Mouse (Mus musculus) ES-E14 (cell line): ENCODE data around the gene Pdia5. TPM values are rescaled to one million over a fixed set of nuclear protein-coding genes. Genes with fewer than 3 reads are reported as not detected.

Experiments
- DNase-seq: peaks from one replicate; pipeline ENCODE4 v3.0.0-alpha.2; 2013; ENCODE audit warnings: low read depth, low spot score
- H3K27ac ChIP-seq: 2 replicates; pipeline ENCODE4 v1.5.1; 2012; ENCODE audit warnings: low read depth, mild to moderate bottlenecking, low read length, moderate library complexity, mixed read lengths; ENCODE audit not compliant: poor library complexity, insufficient read depth, severe bottlenecking
- H3K36me3 ChIP-seq: 2 replicates; pipeline ENCODE4 v1.6.1; 2012; ENCODE audit warnings: mild to moderate bottlenecking, low read length, moderate library complexity, mixed read lengths; ENCODE audit not compliant: control insufficient read depth, poor library complexity, insufficient read depth, severe bottlenecking
- H3K4me1 ChIP-seq, 2 experiments: fragments of 150-350 bp in 1 of 2; sonication (generic) in 1 of 2; 2 replicates each; pipeline ENCODE4 v1.6.1; 2012; ENCODE audit warnings: low read length in 2 of 2, mild to moderate bottlenecking in 1 of 2, mixed read lengths in 1 of 2; ENCODE audit not compliant: control insufficient read depth in 2 of 2, insufficient read depth in 2 of 2, poor library complexity in 1 of 2
- H3K4me3 ChIP-seq, 2 experiments: fragments of 150-350 bp in 1 of 2; sonication (generic) in 1 of 2; 2 replicates each; pipeline ENCODE4 v1.5.1; 2012; ENCODE audit warnings: low read length in 2 of 2, low read depth in 1 of 2, mild to moderate bottlenecking in 1 of 2, mixed read lengths in 1 of 2; ENCODE audit not compliant: insufficient read depth in 1 of 2, poor library complexity in 1 of 2, severe bottlenecking in 1 of 2
- H3K9ac ChIP-seq: 2 replicates; pipeline ENCODE4 v1.6.1; 2012; ENCODE audit warnings: low read depth, mild to moderate bottlenecking, low read length, mixed read lengths; ENCODE audit not compliant: poor library complexity, insufficient read depth, severe bottlenecking
- H3K9me3 ChIP-seq: fragments of 150-350 bp; sonication (generic); 2 replicates; pipeline ENCODE4 v1.6.1; 2012; ENCODE audit warnings: low read depth, mild to moderate bottlenecking, low read length; ENCODE audit not compliant: control insufficient read depth, insufficient read depth
- CHD2 ChIP-seq: IDR thresholded peaks from 2 replicates; pipeline ENCODE4 v1.6.1; 2014; ENCODE audit warnings: mild to moderate bottlenecking, low read depth, low read length, inconsistent platforms
- HCFC1 ChIP-seq: IDR thresholded peaks from 2 replicates; pipeline ENCODE4 v1.6.1; 2012; ENCODE audit warnings: low read length, inconsistent platforms, borderline replicate concordance; ENCODE audit not compliant: insufficient read depth
- MAFK ChIP-seq: IDR thresholded peaks from 2 replicates; pipeline ENCODE4 v1.6.1; 2014; ENCODE audit warnings: mild to moderate bottlenecking, low read depth, low read length, inconsistent platforms; ENCODE audit not compliant: insufficient read depth
- ZC3H11A ChIP-seq: IDR thresholded peaks from 2 replicates; pipeline ENCODE4 v1.6.1; 2012; ENCODE audit warnings: low read depth, mild to moderate bottlenecking, inconsistent platforms, low read length, borderline replicate concordance
- ZNF384 ChIP-seq: IDR thresholded peaks from 2 replicates; pipeline ENCODE4 v1.6.1; 2012; ENCODE audit warnings: low read depth, low read length, inconsistent platforms
- in situ Hi-C, 2 experiments: fragments of 600-800 bp; cut with MboI; formaldehyde crosslinking; loops; one replicate each; pipeline ENCODE4 v1.15.1; 2025; ENCODE audit warnings: low sequenced_read_pairs in 2 of 2, inconsistent platforms in 1 of 2; ENCODE audit not compliant: unreplicated experiment in 2 of 2
- total RNA-seq: library from RNA; depleted of rRNA; stranded (reverse); fragments of 300-350 nt; gene quantifications from 2 replicates; pipeline ENCODE4 v1.2.3, GENCODE M21; 2012

Pdia5 gene
- total RNA-seq, 1 experiment: 20.3 TPM

DNA sequence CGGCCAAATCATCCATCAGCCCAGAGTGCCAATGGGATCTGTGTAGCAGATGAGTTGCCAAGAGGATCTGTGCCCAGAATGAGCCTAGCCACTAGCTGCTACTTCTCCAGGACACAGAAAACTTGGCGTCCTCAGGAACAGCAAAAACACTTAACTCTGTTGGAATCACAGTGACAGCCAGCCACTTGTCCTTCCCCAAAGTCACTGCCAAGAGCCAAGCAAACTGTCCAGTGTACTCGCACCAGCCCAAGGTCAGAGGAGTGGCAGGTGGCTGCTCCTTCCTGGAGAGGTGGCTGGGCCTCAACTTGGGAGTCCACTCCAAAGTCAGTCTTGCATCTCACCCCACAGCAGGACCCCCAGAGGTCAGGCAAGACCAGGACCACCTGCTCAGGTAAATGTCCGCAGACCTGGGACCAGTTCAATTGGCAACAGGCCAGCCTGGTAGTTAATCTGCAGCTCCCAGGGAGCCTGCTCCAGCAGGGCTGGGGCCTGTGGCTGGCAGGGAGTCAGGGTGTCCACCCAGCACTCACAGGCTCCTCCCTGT is 24.8 kb downstream of the Pdia5 start:
- in situ Hi-C loops: no loop called here
- Histone ChIP-seq H3K27ac (no peak overlapping the region), H3K36me3 (peaks cover 11% of the 10 kb centered on the region; the same call in 1 of the 2 replicates), H3K4me1 (no peaks in the 10 kb centered on the region), H3K9me3 (no peaks in the 10 kb centered on the region), H3K4me3 (no peak overlapping the region), H3K9ac (no peak overlapping the region)
- DNase-seq: no peak
- TF ChIP-seq MAFK (no peak), CHD2 (no peak), ZC3H11A (no peak), ZNF384 (no peak), HCFC1 (no peak)

DNA sequence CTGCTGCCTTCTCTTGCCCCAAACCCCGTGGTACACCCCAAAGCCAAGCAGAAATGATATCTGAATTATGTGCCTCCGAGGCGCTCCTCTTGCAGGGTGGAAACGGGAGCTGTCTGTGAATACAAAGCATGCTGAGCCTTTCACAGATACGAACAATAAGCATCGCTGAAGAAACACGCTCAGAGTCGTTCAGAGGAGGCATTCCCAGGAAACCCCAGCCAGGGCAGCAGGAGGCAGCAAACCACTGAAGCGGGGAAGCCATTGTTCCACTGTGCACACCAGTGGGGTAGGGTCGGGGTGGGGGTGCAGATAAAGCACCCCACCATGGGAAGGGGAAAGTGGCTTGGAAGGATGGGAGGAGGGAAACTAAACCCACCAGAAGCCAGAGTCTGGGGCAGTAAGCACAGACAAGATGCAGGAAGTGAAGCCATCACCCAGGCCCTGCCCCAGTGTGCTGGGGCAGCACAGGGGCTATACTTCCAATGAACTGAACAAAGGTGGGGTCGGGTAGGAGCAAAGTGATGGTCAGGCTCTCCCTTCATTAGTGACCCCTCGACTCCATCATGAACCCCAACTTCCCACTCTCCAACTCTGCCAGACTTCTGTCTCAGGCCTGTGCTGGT is 25.9 kb downstream of the Pdia5 start:
- no peak overlapping the region for H3K9ac ChIP-seq
- in situ Hi-C loops: no loop called here
- no peak for TF ChIP-seq ZNF384
- no peak for TF ChIP-seq ZC3H11A
- TF ChIP-seq HCFC1: no peak
- no peak for TF ChIP-seq MAFK
- TF ChIP-seq CHD2: no peak

DNA sequence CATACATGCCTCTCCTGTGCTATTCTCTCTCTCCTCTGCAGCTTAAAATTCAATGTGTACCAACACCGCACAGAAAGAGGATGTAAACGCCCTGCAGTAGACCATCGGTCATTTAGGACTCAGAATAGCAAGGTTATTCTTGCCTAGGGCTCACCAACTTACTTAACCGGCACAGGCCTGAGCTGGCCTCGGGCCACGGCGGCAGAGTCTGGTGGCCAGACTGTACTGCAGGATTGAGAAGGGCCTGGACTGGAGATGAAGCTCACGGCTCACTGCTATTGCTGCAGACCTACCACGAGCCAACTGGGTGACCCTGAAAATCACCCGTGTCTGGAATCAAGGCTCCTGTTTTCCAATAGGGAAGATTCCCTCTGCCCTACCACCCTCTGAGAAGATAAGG is 27.0 kb downstream of the Pdia5 start:
- in situ Hi-C loops: no loop called here
- Histone ChIP-seq H3K4me3 (no peak overlapping the region), H3K27ac (no peak overlapping the region), H3K36me3 (peaks cover 11% of the 10 kb centered on the region; the same call in 1 of the 2 replicates), H3K9ac (no peak overlapping the region), H3K9me3 (no peaks in the 10 kb centered on the region), H3K4me1 (no peaks in the 10 kb centered on the region)
- DNase-seq: no peak
- no peak for TF ChIP-seq MAFK
- no peak for TF ChIP-seq ZC3H11A
- TF ChIP-seq ZNF384: no peak
- TF ChIP-seq HCFC1: no peak
- TF ChIP-seq CHD2: no peak

More for the DNA sequence above, 25.9 kb downstream of the Pdia5 start:
- H3K36me3 ChIP-seq: peaks cover 11% of the 10 kb centered on the region; the same call in 1 of the 2 replicates
- H3K4me3 ChIP-seq: no peak overlapping the region
- H3K4me1 ChIP-seq: no peaks in the 10 kb centered on the region
- no peaks in the 10 kb centered on the region for H3K9me3 ChIP-seq
- no peak overlapping the region for H3K27ac ChIP-seq
- no peak for DNase-seq

DNA sequence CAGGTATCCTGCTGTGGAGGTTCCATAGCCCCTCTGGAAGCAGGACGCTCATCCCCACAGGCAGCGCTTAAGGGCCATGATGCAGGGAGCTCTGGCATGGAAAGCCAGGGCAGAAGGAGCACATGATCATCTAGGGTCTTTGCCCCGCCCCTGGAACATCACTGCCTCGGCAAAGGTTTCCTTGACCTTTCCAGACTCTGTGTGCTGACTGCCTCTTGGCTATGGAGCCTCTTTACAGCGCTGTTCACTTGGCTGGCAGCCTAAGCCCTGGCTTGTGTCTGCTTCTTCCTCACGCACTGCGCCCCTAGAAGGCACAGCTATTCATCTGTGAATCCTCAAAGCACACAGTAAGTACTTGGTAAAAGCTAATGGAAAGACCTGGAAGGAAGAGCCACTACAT is 27.7 kb downstream of the Pdia5 start:
- in situ Hi-C loops: no loop called here
- Histone ChIP-seq H3K27ac (no peak overlapping the region), H3K4me1 (no peaks in the 10 kb centered on the region), H3K9me3 (no peaks in the 10 kb centered on the region), H3K36me3 (peaks cover 13% of the 10 kb centered on the region; the same call in 1 of the 2 replicates), H3K9ac (no peak overlapping the region), H3K4me3 (no peak overlapping the region)
- no peak for DNase-seq
- TF ChIP-seq CHD2: no peak
- TF ChIP-seq ZNF384: no peak
- no peak for TF ChIP-seq MAFK
- no peak for TF ChIP-seq ZC3H11A
- TF ChIP-seq HCFC1: no peak
